Mouse (Mus musculus): ENCODE data around the gene Pitx2. TPM values are rescaled to one million over a fixed set of nuclear protein-coding genes. Genes with fewer than 3 reads are reported as not detected.

Pitx2 gene
- polyA plus RNA-seq, 1 experiment, result 0.26 TPM

GRCm38 (mm10) chr3:129196550-129196919, 3.1 kb upstream of the Pitx2 start:
- peaks cover 20% of the 10 kb centered on the region for H3K27me3 ChIP-seq (ENCODE audit: control insufficient read depth, insufficient read depth, low read length)
- no peak overlapping the region for H3K4me3 ChIP-seq (ENCODE audit: control insufficient read depth, insufficient read depth, low read length)
- H3K36me3 ChIP-seq (ENCODE audit: control insufficient read depth, insufficient read depth, low read length), result no peaks in the 10 kb centered on the region
- 9% methylated on average over 10 of the region's 10 CpGs for WGBS
- TF ChIP-seq CTCF (IDR thresholded peaks at IDR 0.05; ENCODE audit: borderline replicate concordance, control insufficient read depth, extremely low read depth, insufficient read depth, low read length, poor library complexity) (no peak), POLR2A (IDR thresholded peaks at IDR 0.05; ENCODE audit: control insufficient read depth, extremely low read depth, insufficient read depth, low read length, poor library complexity) (no peak)
- H3K27ac ChIP-seq (ENCODE audit: control insufficient read depth, insufficient read depth, low read length), result no peak overlapping the region
- no peak for DNase-seq
- no peaks in the 10 kb centered on the region for H3K4me1 ChIP-seq (replicated peaks; ENCODE audit: control insufficient read depth, insufficient read depth, low read length)

GRCm38 (mm10) chr3:129197035-129197434, 2.6 kb upstream of the Pitx2 start:
- WGBS, result 8% methylated on average over 13 of the region's 13 CpGs
- no peak for DNase-seq
- TF ChIP-seq POLR2A (IDR thresholded peaks at IDR 0.05; ENCODE audit: control insufficient read depth, extremely low read depth, insufficient read depth, low read length, poor library complexity) (no peak), CTCF (IDR thresholded peaks at IDR 0.05; ENCODE audit: borderline replicate concordance, control insufficient read depth, extremely low read depth, insufficient read depth, low read length, poor library complexity) (no peak)
- peaks cover 20% of the 10 kb centered on the region for H3K27me3 ChIP-seq (ENCODE audit: control insufficient read depth, insufficient read depth, low read length)
- no peak overlapping the region for H3K4me3 ChIP-seq (ENCODE audit: control insufficient read depth, insufficient read depth, low read length)
- H3K36me3 ChIP-seq (ENCODE audit: control insufficient read depth, insufficient read depth, low read length), result no peaks in the 10 kb centered on the region
- no peak overlapping the region for H3K27ac ChIP-seq (ENCODE audit: control insufficient read depth, insufficient read depth, low read length)
- H3K4me1 ChIP-seq (replicated peaks; ENCODE audit: control insufficient read depth, insufficient read depth, low read length), result no peaks in the 10 kb centered on the region

- Histone ChIP-seq H3K27ac (ENCODE audit: control insufficient read depth, insufficient read depth, low read length) (no peak overlapping the region), H3K36me3 (ENCODE audit: control insufficient read depth, insufficient read depth, low read length) (no peaks in the 10 kb centered on the region), H3K27me3 (ENCODE audit: control insufficient read depth, insufficient read depth, low read length) (peaks cover 26% of the 10 kb centered on the region), H3K4me3 (ENCODE audit: control insufficient read depth, insufficient read depth, low read length) (no peak overlapping the region), H3K4me1 (replicated peaks; ENCODE audit: control insufficient read depth, insufficient read depth, low read length) (no peaks in the 10 kb centered on the region)
- DNase-seq, result no peak
- TF ChIP-seq POLR2A (IDR thresholded peaks at IDR 0.05; ENCODE audit: control insufficient read depth, extremely low read depth, insufficient read depth, low read length, poor library complexity), result no peak
- no peak for TF ChIP-seq CTCF (IDR thresholded peaks at IDR 0.05; ENCODE audit: borderline replicate concordance, control insufficient read depth, extremely low read depth, insufficient read depth, low read length, poor library complexity)
- WGBS, result 11% methylated on average over 16 of the region's 16 CpGs
These were observed 1.7 kb upstream of the Pitx2 start for GRCm38 (mm10) chr3:129197786-129198626.

- Histone ChIP-seq H3K4me1 (replicated peaks; ENCODE audit: control insufficient read depth, insufficient read depth, low read length) (no peaks in the 10 kb centered on the region), H3K27me3 (ENCODE audit: control insufficient read depth, insufficient read depth, low read length) (peaks cover 30% of the 10 kb centered on the region)
- WGBS, result 14% methylated on average over 11 of the region's 11 CpGs
These were observed 1.1 kb upstream of the Pitx2 start for GRCm38 (mm10) chr3:129198627-129198903.

GRCm38 (mm10) chr3:129199160-129199608, 494 bp upstream of the Pitx2 start:
- DNase-seq, result no peak
- H3K27me3 ChIP-seq (ENCODE audit: control insufficient read depth, insufficient read depth, low read length), result peaks cover 33% of the 10 kb centered on the region
- no peaks in the 10 kb centered on the region for H3K4me1 ChIP-seq (replicated peaks; ENCODE audit: control insufficient read depth, insufficient read depth, low read length)
- no peak overlapping the region for H3K4me3 ChIP-seq (ENCODE audit: control insufficient read depth, insufficient read depth, low read length)
- no peak overlapping the region for H3K27ac ChIP-seq (ENCODE audit: control insufficient read depth, insufficient read depth, low read length)
- no peaks in the 10 kb centered on the region for H3K36me3 ChIP-seq (ENCODE audit: control insufficient read depth, insufficient read depth, low read length)
- no peak for TF ChIP-seq POLR2A (IDR thresholded peaks at IDR 0.05; ENCODE audit: control insufficient read depth, extremely low read depth, insufficient read depth, low read length, poor library complexity)
- TF ChIP-seq CTCF (IDR thresholded peaks at IDR 0.05; ENCODE audit: borderline replicate concordance, control insufficient read depth, extremely low read depth, insufficient read depth, low read length, poor library complexity), result no peak
- 11% methylated on average over 16 of the region's 16 CpGs for WGBS

More at GRCm38 (mm10) chr3:129198627-129198903, 1.1 kb upstream of the Pitx2 start:
- TF ChIP-seq POLR2A (IDR thresholded peaks at IDR 0.05; ENCODE audit: control insufficient read depth, extremely low read depth, insufficient read depth, low read length, poor library complexity) (no peak), CTCF (IDR thresholded peaks at IDR 0.05; ENCODE audit: borderline replicate concordance, control insufficient read depth, extremely low read depth, insufficient read depth, low read length, poor library complexity) (no peak)
- no peak overlapping the region for H3K4me3 ChIP-seq (ENCODE audit: control insufficient read depth, insufficient read depth, low read length)
- DNase-seq, result no peak
- no peaks in the 10 kb centered on the region for H3K36me3 ChIP-seq (ENCODE audit: control insufficient read depth, insufficient read depth, low read length)
- no peak overlapping the region for H3K27ac ChIP-seq (ENCODE audit: control insufficient read depth, insufficient read depth, low read length)

DNA sequence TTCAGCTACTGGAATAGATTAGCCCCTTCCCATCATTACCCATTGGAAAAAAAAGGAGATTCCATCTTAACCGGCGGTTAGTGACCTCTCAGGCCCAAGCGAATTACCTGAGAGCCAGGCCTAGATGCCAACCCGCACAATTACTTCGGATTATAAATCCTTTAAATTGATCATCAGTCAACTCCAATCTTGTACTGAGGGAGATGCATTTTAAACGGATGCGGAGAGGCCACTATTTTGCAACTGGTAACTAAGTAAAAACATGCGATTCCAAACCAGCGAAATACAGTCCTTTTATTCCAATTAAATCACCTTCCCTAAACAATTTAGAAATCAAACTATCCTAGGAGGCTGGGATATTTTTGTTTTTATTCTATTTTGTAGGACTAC, 818 bp downstream of the Pitx2 start:
- Histone ChIP-seq H3K4me1 (replicated peaks; ENCODE audit: control insufficient read depth, insufficient read depth, low read length) (no peaks in the 10 kb centered on the region), H3K36me3 (ENCODE audit: control insufficient read depth, insufficient read depth, low read length) (no peaks in the 10 kb centered on the region), H3K27me3 (ENCODE audit: control insufficient read depth, insufficient read depth, low read length) (peaks cover 34% of the 10 kb centered on the region), H3K4me3 (ENCODE audit: control insufficient read depth, insufficient read depth, low read length) (no peak overlapping the region), H3K27ac (ENCODE audit: control insufficient read depth, insufficient read depth, low read length) (no peak overlapping the region)
- DNase-seq, result no peak
- TF ChIP-seq CTCF (IDR thresholded peaks at IDR 0.05; ENCODE audit: borderline replicate concordance, control insufficient read depth, extremely low read depth, insufficient read depth, low read length, poor library complexity), result no peak
- TF ChIP-seq POLR2A (IDR thresholded peaks at IDR 0.05; ENCODE audit: control insufficient read depth, extremely low read depth, insufficient read depth, low read length, poor library complexity), result no peak
- 12% methylated on average over 9 of the region's 9 CpGs for WGBS
